ENCODE assay signal across 14 mouse cellular contexts in genomic region chr6:86485943-86486640, GRCm38 (mm10). TPM values are rescaled to one million over a fixed set of nuclear protein-coding genes. Genes with fewer than 3 reads are reported as not detected.
DNase-seq lines count a peak whose midpoint lies in the region; ATAC-seq and TF ChIP-seq lines count a peak whose summit lies in the region.
"Had no signal": no experiment of that assay in that cellular context is flagged by ENCODE, and none has a peak within 500 bp of the region (broad histone marks: within the 10 kb centered on the region; RNA-seq: fewer than 3 reads in every experiment).

No protein-coding gene starts in this region.

- no peak overlapping the region for H3K4me2 ChIP-seq in heart, postnatal 0 days (ENCODE audit: low read depth, low read length)
- no peak overlapping the region for H3K4me2 ChIP-seq in midbrain, embryonic 12.5 days (replicated peaks)
- H3K4me2 ChIP-seq in midbrain, embryonic 16.5 days (ENCODE audit: low read length), result no peak overlapping the region
- H3K4me2 ChIP-seq in embryonic facial prominence, embryonic 14.5 days (ENCODE audit: low read depth, low read length), result no peak overlapping the region
- H3K4me2 ChIP-seq: limb, embryonic 13.5 days had no signal

- ATAC-seq in heart, postnatal 0 days (ENCODE audit: insufficient read depth, low read depth), result no peak
- no peak for ATAC-seq in midbrain, embryonic 12.5 days (ENCODE audit: low FRiP score, low read depth)
- ATAC-seq in midbrain, embryonic 16.5 days, result no peak
- ATAC-seq in embryonic facial prominence, embryonic 14.5 days (ENCODE audit: low read depth), result no peak

- 0 out of 2 replicates have a peak overlapping the region, but pooled peaks have one; percentile 51 for H3K27ac ChIP-seq in heart, postnatal 0 days (ENCODE audit: low read depth)
- peak overlapping the region; percentile 20; the same call in 1 of the 2 replicates for H3K27ac ChIP-seq in midbrain, embryonic 12.5 days (replicated peaks)
- H3K27ac ChIP-seq in midbrain, embryonic 16.5 days (ENCODE audit: low read length), result no peak overlapping the region; the same call in 1 of the 2 replicates
- no peak overlapping the region; the same call in 1 of the 2 replicates for H3K27ac ChIP-seq in embryonic facial prominence, embryonic 14.5 days (replicated peaks; ENCODE audit: low read depth, low read length)

- no peak for TF ChIP-seq EP300 in heart, postnatal 0 days (IDR thresholded peaks at IDR 0.05; ENCODE audit: low read depth)

- intact Hi-C loops in heart, postnatal 36 days (cut with DNase I), result no loop called here

- H3K36me3 ChIP-seq in heart, postnatal 0 days (replicated peaks; ENCODE audit: control insufficient read depth, insufficient read depth, low read length), result no peaks in the 10 kb centered on the region
- H3K36me3 ChIP-seq in midbrain, embryonic 12.5 days, result no peaks in the 10 kb centered on the region
- no peaks in the 10 kb centered on the region for H3K36me3 ChIP-seq in midbrain, embryonic 16.5 days (ENCODE audit: control insufficient read depth, insufficient read depth, low read length)
- no peaks in the 10 kb centered on the region for H3K36me3 ChIP-seq in embryonic facial prominence, embryonic 14.5 days (ENCODE audit: control insufficient read depth, insufficient read depth, low read length)
- H3K36me3 ChIP-seq: limb, embryonic 13.5 days had no signal

- H3K9ac ChIP-seq in heart, postnatal 0 days (replicated peaks; ENCODE audit: low read depth, low read length), result no peak overlapping the region
- no peak overlapping the region for H3K9ac ChIP-seq in midbrain, embryonic 12.5 days (replicated peaks)
- no peak overlapping the region for H3K9ac ChIP-seq in midbrain, embryonic 16.5 days (ENCODE audit: low read depth, low read length)
- H3K9ac ChIP-seq in embryonic facial prominence, embryonic 14.5 days (ENCODE audit: low read depth, low read length), result no peak overlapping the region
- H3K9ac ChIP-seq: limb, embryonic 13.5 days had no signal

- no peaks in the 10 kb centered on the region for H3K9me3 ChIP-seq in heart, postnatal 0 days (replicated peaks; ENCODE audit: control insufficient read depth, low read length)
- H3K9me3 ChIP-seq in midbrain, embryonic 12.5 days, result no peaks in the 10 kb centered on the region
- no peaks in the 10 kb centered on the region for H3K9me3 ChIP-seq in midbrain, embryonic 16.5 days (replicated peaks; ENCODE audit: control insufficient read depth, low read length, poor library complexity, severe bottlenecking)
- H3K9me3 ChIP-seq in embryonic facial prominence, embryonic 14.5 days (ENCODE audit: control insufficient read depth, low read length), result no peaks in the 10 kb centered on the region
- H3K9me3 ChIP-seq: limb, embryonic 13.5 days had no signal

- TF ChIP-seq CTCF in heart, postnatal 0 days (IDR thresholded peaks at IDR 0.05; ENCODE audit: low read depth), result no peak

- H3K4me3 ChIP-seq in heart, postnatal 0 days (ENCODE audit: low read depth, low read length), result no peak overlapping the region
- no peak overlapping the region for H3K4me3 ChIP-seq in midbrain, embryonic 12.5 days
- no peak overlapping the region for H3K4me3 ChIP-seq in midbrain, embryonic 16.5 days (ENCODE audit: low read depth, low read length)
- no peak overlapping the region for H3K4me3 ChIP-seq in embryonic facial prominence, embryonic 14.5 days (ENCODE audit: low read depth, low read length)
- H3K4me3 ChIP-seq: limb, embryonic 13.5 days; myocyte had no signal

- DNase-seq in heart, postnatal 0 days (ENCODE audit: low spot score), result no peak
- no peak for DNase-seq in heart, postnatal 36 days
- DNase-seq in embryonic facial prominence, embryonic 14.5 days (ENCODE audit: low spot score), result peak; percentile 34
- peak; percentile 63 to 72 for DNase-seq in kidney, postnatal 36 days
- DNase-seq in spleen, postnatal 10 days (ENCODE audit: low spot score in 2 of 2), result no peak
- DNase-seq: gastrocnemius, postnatal 25 days; heart, postnatal 14 days; lung, postnatal 14 days; thymus, postnatal 14 days had no signal

- WGBS in heart, postnatal 0 days, result 74% methylated on average over 7 of the region's 7 CpGs
- WGBS in midbrain, embryonic 12.5 days, result 62% methylated on average over 7 of the region's 7 CpGs
- WGBS in midbrain, embryonic 16.5 days, result 55% methylated on average over 7 of the region's 7 CpGs
- 74% methylated on average over 5 of the region's 7 CpGs for WGBS in embryonic facial prominence, embryonic 14.5 days

- peaks cover 20% of the 10 kb centered on the region for H3K4me1 ChIP-seq in heart, postnatal 0 days (ENCODE audit: control insufficient read depth, insufficient read depth)
- peaks cover 15% of the 10 kb centered on the region for H3K4me1 ChIP-seq in midbrain, embryonic 12.5 days
- peaks cover 16% of the 10 kb centered on the region for H3K4me1 ChIP-seq in midbrain, embryonic 16.5 days (ENCODE audit: control insufficient read depth, insufficient read depth, low read length)
- H3K4me1 ChIP-seq in embryonic facial prominence, embryonic 14.5 days (ENCODE audit: control insufficient read depth, insufficient read depth, low read length), result peaks cover 14% of the 10 kb centered on the region

- no peaks in the 10 kb centered on the region for H3K27me3 ChIP-seq in heart, postnatal 0 days (ENCODE audit: control insufficient read depth, insufficient read depth, low read length)
- H3K27me3 ChIP-seq in midbrain, embryonic 12.5 days, result no peaks in the 10 kb centered on the region
- H3K27me3 ChIP-seq in midbrain, embryonic 16.5 days (ENCODE audit: control insufficient read depth, insufficient read depth, low read depth, low read length), result no peaks in the 10 kb centered on the region
- no peaks in the 10 kb centered on the region for H3K27me3 ChIP-seq in embryonic facial prominence, embryonic 14.5 days (replicated peaks; ENCODE audit: control insufficient read depth, insufficient read depth, low read length)
- H3K27me3 ChIP-seq: CH12.LX; limb, embryonic 13.5 days had no signal

RNA-seq across cellular contexts. Expression of gene Pcbp1, which starts 40.0 kb away (rescaled TPM):
- total RNA-seq in heart, postnatal 0 days (2014; rRNA removed; ENCODE audit: low replicate concordance), result 46.2 and 55.2 TPM in 2 replicates
- polyA plus RNA-seq in heart, postnatal 0 days (2015; fragmentation: Nextera tagmentation; extraction: Ambion mirVana), result 276 and 285 TPM in 2 replicates
- 100 to 1,000 TPM; 147 to 159 TPM for total RNA-seq in heart, postnatal 36 days (2021)
- 570 and 583 TPM in 2 replicates for polyA plus RNA-seq in midbrain, embryonic 12.5 days (2016; fragmentation: Nextera tagmentation; extraction: Ambion mirVana)
- polyA plus RNA-seq in midbrain, embryonic 16.5 days (2015; fragmentation: Nextera tagmentation; extraction: Ambion mirVana), result 190 and 269 TPM in 2 replicates
- polyA plus RNA-seq in embryonic facial prominence, embryonic 14.5 days (2014; fragmentation: Nextera tagmentation; extraction: Ambion mirVana), result 397 and 402 TPM in 2 replicates

RNA-seq across cellular contexts. Expression of gene C87436, which starts 47.9 kb away (rescaled TPM):
- total RNA-seq in heart, postnatal 0 days (2014; rRNA removed; ENCODE audit: low replicate concordance), result 9.1 and 9.9 TPM in 2 replicates
- 16.4 and 16.9 TPM in 2 replicates for polyA plus RNA-seq in heart, postnatal 0 days (2015; fragmentation: Nextera tagmentation; extraction: Ambion mirVana)
- 10 to 100 TPM in 1 of 2 experiments, 1 to 10 TPM in 1; 9.6 to 10.9 TPM for total RNA-seq in heart, postnatal 36 days (2021)
- polyA plus RNA-seq in midbrain, embryonic 12.5 days (2016; fragmentation: Nextera tagmentation; extraction: Ambion mirVana), result 26.6 and 30.6 TPM in 2 replicates
- polyA plus RNA-seq in midbrain, embryonic 16.5 days (2015; fragmentation: Nextera tagmentation; extraction: Ambion mirVana), result 24.1 and 25.6 TPM in 2 replicates
- polyA plus RNA-seq in embryonic facial prominence, embryonic 14.5 days (2014; fragmentation: Nextera tagmentation; extraction: Ambion mirVana), result 22.7 and 23.9 TPM in 2 replicates

RNA-seq across cellular contexts. Expression of gene Gm44790, which starts 59.6 kb away (rescaled TPM):
- total RNA-seq in heart, postnatal 0 days (2014; rRNA removed; ENCODE audit: low replicate concordance), result 0.46 TPM in 1 of 2 replicates, not detected in the other
- not detected in 2 replicates for polyA plus RNA-seq in heart, postnatal 0 days (2015; fragmentation: Nextera tagmentation; extraction: Ambion mirVana)
- not detected for total RNA-seq in heart, postnatal 36 days (2021)
- polyA plus RNA-seq in midbrain, embryonic 12.5 days (2016; fragmentation: Nextera tagmentation; extraction: Ambion mirVana), result 0.68 and 0.81 TPM in 2 replicates
- polyA plus RNA-seq in midbrain, embryonic 16.5 days (2015; fragmentation: Nextera tagmentation; extraction: Ambion mirVana), result 0.47 TPM in 1 of 2 replicates, not detected in the other
- polyA plus RNA-seq in embryonic facial prominence, embryonic 14.5 days (2014; fragmentation: Nextera tagmentation; extraction: Ambion mirVana), result not detected in 2 replicates
- total RNA-seq: CH12.LX; gastrocnemius, postnatal 25 days; heart, postnatal 14 days had no signal
- polyA plus RNA-seq: limb, embryonic 13.5 days; myocyte had no signal

Comparison
In these comparisons a context has a peak if more than half of its experiments do, and no peak if none do; other contexts are left out.
1. H3K27ac ChIP-seq: peak in heart, postnatal 0 days (single experiment) and midbrain, embryonic 12.5 days (single experiment); none in midbrain, embryonic 16.5 days (single experiment) and embryonic facial prominence, embryonic 14.5 days (single experiment).
2. DNase-seq: peak in embryonic facial prominence, embryonic 14.5 days (single experiment) and kidney, postnatal 36 days (2 of 2); none in heart, postnatal 0 days (single experiment), heart, postnatal 36 days (0 of 2) and spleen, postnatal 10 days (0 of 2).